Mouse (Mus musculus) colon, adult 2 months (tissue): Measurements from ENCODE around the gene Anln. TPM values are rescaled to one million over a fixed set of nuclear protein-coding genes. Genes with fewer than 3 reads are reported as not detected.

Experiments used
- polyA plus RNA-seq: library from polyadenylated mRNA; depleted of rRNA; stranded (reverse); fragments of >200 nt; gene quantifications from 2 replicates; pipeline ENCODE4 v1.2.3, GENCODE M21; 2012; rRNA removed

Gene Anln
- 1.9 and 2.0 TPM in 2 replicates for polyA plus RNA-seq

GRCm38 (mm10) chr9:22389021-22389476 is at the start of gene Anln:
Anln (minus strand) TSS chr9:22389188.

DNA sequence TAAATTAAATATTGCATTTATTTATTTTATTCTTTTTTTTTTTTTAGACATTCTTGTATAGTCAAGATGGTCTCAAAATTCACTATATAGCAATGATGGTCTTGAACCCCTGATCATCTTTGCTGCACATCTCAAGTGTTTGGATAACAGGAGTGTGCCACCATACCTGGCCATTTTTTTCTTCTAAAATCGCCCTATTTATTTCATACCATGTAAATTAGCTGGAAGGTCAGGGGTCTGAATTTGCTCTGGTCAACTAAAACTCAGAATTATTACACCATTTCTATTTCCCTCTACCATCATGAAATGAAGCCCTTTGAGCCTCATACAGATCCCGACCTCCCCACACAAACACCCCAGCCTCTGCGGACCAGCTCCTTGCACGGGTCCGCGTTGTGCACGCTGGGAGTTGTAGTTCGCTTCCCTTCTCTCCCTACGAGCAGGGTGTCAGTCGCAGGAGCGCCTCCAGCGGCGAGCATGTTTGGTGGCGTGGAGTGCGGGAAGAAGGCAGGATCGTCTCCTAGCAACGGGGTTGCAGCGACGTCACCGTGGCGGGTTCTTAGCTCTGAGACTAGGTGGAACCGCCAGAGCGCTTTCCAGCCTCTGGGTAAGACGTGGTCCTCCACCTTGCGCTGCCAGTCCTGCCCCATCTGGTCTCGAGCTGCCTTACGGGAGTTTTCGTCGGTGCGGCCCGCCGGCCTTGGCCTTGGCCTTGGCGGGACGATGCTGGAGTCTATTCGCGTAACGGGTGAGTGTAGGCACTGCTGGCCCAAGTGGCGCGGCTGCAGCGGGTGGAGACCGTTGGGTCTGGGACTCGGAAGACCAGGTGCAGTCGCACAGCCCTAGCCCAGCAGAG is 22.2 kb upstream of the Anln start, which contains the start of gene 9530077C05Rik:
TSS of gene 9530077C05Rik (plus strand) at position 512 of the 856 bp plus-strand sequence.

GRCm38 (mm10) chr9:22307156-22307919 is 81.7 kb downstream of the Anln start, which contains the start of gene Zfp810:
Zfp810 (minus strand) TSS chr9:22307648.

Other genes with a start within 250 kb of the Anln start
- gene Pigyl, start 232.3 kb downstream of the Anln start, polyA plus RNA-seq = 46.7 and 79.5 TPM in 2 replicates
- gene Zfp872, start 201.1 kb downstream of the Anln start, polyA plus RNA-seq = not detected in 2 replicates
- 11.6 and 18.9 TPM in 2 replicates for gene Zfp809, start 163.5 kb downstream of the Anln start, polyA plus RNA-seq
- gene Zfp599, start 129.3 kb downstream of the Anln start, polyA plus RNA-seq = 0.25 and 0.40 TPM in 2 replicates
- 3.6 and 4.0 TPM in 2 replicates for gene Zfp810, start 81.5 kb downstream of the Anln start, polyA plus RNA-seq
- 0.52 and 0.65 TPM in 2 replicates for gene 9530077C05Rik, start 22.3 kb upstream of the Anln start, polyA plus RNA-seq
- gene Gm17545, start 65.1 kb upstream of the Anln start, polyA plus RNA-seq = not detected in 2 replicates
- 120 and 149 TPM in 2 replicates for gene Rp9, start 80.6 kb upstream of the Anln start, polyA plus RNA-seq
- gene Bbs9, start 86.5 kb upstream of the Anln start, polyA plus RNA-seq = 4.0 and 6.5 TPM in 2 replicates